Mouse (Mus musculus) G1E (cell line): ENCODE data around the gene Hsf2bp.

Experiments
- CTCF ChIP-seq: IDR thresholded peaks from 2 replicates; pipeline ENCODE4 v1.5.1; 2012; ENCODE audit warnings: low read depth, low read length, inconsistent platforms, mixed read lengths
- GATA1 ChIP-seq: IDR thresholded peaks from 2 replicates; pipeline ENCODE4 v1.6.1; 2012; ENCODE audit warnings: borderline replicate concordance, low read length, inconsistent platforms, mixed read lengths
- TAL1 ChIP-seq: conservative IDR thresholded peaks from 2 replicates; pipeline ENCODE4 v1.6.1; 2012; ENCODE audit warnings: low read depth, low read length, inconsistent platforms, mixed read lengths

DNA sequence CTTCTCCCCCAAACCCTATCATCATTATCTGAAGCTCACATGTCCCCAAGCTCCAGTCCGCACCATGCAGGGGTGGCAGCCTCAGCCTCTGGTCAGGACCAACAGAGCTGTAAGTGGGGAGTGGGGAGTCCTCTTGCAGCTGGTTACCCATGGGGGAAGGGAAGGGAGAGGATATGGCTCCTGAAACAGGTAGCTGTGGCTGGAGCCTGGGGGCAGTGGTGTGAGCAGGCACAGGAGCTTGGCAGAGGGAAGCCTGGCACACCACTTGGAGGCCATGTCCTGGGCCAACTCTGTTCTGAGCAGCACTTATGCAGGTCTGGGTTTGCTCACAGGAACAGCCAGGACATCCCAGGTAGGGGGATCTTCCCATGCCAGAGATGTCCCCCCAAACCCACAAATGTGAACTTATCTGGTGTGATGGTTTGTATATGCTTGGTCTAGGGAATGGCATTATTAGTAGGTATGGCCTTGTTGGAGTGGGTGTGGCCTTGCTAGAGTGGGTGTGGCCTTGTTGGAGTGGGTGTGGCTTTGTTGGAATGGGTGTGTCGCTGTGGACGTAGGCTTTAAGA is 133.4 kb downstream of the Hsf2bp start:
- TF ChIP-seq CTCF (no peak), GATA1 (no peak), TAL1 (no peak)
